Mouse (Mus musculus): ENCODE measurements around the gene Cab39. TPM values are rescaled to one million over a fixed set of nuclear protein-coding genes. Genes with fewer than 3 reads are reported as not detected.

The Cab39 gene
- polyA plus RNA-seq, 1 experiment from 2014 or later, result 29.2 TPM

Small RNA genes lying within 50 kb of the gene (microRNA-seq; reads per million reads assigned to microRNA genes)
- not detected for gene Gm25472
- gene Mir8096, result not detected

Other genes with a start within 250 kb of the Cab39 start
- not detected in 2 replicates for gene G530012D18Rik, start 217.8 kb upstream of the Cab39 start, polyA plus RNA-seq (2015; fragmentation: Nextera tagmentation; extraction: Ambion mirVana)
- 1.1 and 1.2 TPM in 2 replicates for gene Sp110, start 194.6 kb upstream of the Cab39 start, polyA plus RNA-seq (2015; fragmentation: Nextera tagmentation; extraction: Ambion mirVana)
- 1.2 and 1.3 TPM in 2 replicates for gene Sp140, start 193.1 kb upstream of the Cab39 start, polyA plus RNA-seq (2015; fragmentation: Nextera tagmentation; extraction: Ambion mirVana)
- 1.0 and 1.2 TPM in 2 replicates for gene Sp100, start 143.5 kb upstream of the Cab39 start, polyA plus RNA-seq (2015; fragmentation: Nextera tagmentation; extraction: Ambion mirVana)
- 1.8 and 2.2 TPM in 2 replicates for gene A630001G21Rik, start 14.8 kb upstream of the Cab39 start, polyA plus RNA-seq (2015; fragmentation: Nextera tagmentation; extraction: Ambion mirVana)
- 282 and 288 TPM in 2 replicates for gene Itm2c, start 100.8 kb downstream of the Cab39 start, polyA plus RNA-seq (2015; fragmentation: Nextera tagmentation; extraction: Ambion mirVana)
- gene 4933407L21Rik, start 135.0 kb downstream of the Cab39 start, polyA plus RNA-seq (2015; fragmentation: Nextera tagmentation; extraction: Ambion mirVana), result 0.39 and 0.50 TPM in 2 replicates
- 0.08 and 0.14 TPM in 2 replicates for gene Gpr55, start 167.6 kb downstream of the Cab39 start, polyA plus RNA-seq (2015; fragmentation: Nextera tagmentation; extraction: Ambion mirVana)
- gene Spata3, start 223.4 kb downstream of the Cab39 start, polyA plus RNA-seq (2015; fragmentation: Nextera tagmentation; extraction: Ambion mirVana), result not detected in 2 replicates